Mouse (Mus musculus): ENCODE data around the gene Insl3. TPM values are rescaled to one million over a fixed set of nuclear protein-coding genes. Genes with fewer than 3 reads are reported as not detected.

Gene Insl3
- polyA plus RNA-seq, 1 experiment, result 14.5 TPM

DNA sequence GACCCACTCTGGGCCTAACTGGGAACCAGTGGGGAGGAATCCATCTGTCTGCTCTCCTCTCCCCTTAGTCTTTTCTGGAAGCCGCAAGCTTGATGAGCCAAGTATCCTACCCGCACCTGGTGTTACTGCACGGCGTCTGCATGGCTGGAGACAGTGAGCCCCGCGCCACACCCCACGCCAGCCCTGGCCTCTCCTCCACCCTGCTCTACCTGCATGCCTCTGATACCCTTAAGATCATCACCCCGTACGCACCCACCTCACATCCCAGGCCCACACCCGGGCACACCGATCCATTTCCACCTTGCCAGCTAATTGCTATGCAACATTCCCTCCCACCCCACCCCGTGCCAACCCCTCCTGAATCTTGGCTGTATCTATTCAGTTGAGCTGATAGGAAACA is 6.2 kb upstream of the Insl3 start:
- no peak for DNase-seq
- TF ChIP-seq POLR2A (IDR thresholded peaks at IDR 0.05; ENCODE audit: low read depth, low read length) (no peak), CTCF (conservative IDR thresholded peaks at IDR 0.05; ENCODE audit: insufficient read depth, insufficient read length, low read depth, low read length) (no peak)
- Histone ChIP-seq H3K36me3 (ENCODE audit: control insufficient read depth, insufficient read depth, low read length) (no peaks in the 10 kb centered on the region), H3K4me1 (ENCODE audit: control insufficient read depth, insufficient read depth, low read length) (no peaks in the 10 kb centered on the region), H3K4me3 (ENCODE audit: insufficient read depth, low read depth, low read length) (no peak overlapping the region), H3K27me3 (replicated peaks; ENCODE audit: control insufficient read depth, insufficient read depth, low read length) (no peaks in the 10 kb centered on the region), H3K27ac (ENCODE audit: insufficient read depth, low read depth, low read length) (no peak overlapping the region)
- 83% methylated on average over 12 of the region's 12 CpGs for WGBS

DNA sequence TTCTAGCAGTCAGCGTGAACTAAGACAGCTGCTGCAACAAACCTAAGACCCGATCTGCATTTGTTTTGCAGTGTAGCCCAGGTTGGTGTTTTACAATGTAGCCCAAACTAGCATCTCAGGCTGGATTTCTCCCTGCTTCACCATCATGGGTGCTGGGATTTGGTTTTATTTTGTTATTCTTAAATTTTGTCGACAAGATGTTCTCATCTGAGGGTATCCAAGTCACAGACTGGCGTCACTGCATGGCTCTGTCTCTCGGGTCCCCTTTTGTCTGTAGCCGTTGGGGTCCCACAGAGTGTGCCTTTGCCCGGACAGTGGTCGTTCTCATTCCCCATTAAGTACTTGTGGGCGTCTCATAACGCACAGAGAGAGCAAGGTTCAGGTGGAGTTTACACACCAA is 4.3 kb upstream of the Insl3 start:
- Histone ChIP-seq H3K4me1 (ENCODE audit: control insufficient read depth, insufficient read depth, low read length) (no peaks in the 10 kb centered on the region), H3K4me3 (ENCODE audit: insufficient read depth, low read depth, low read length) (no peak overlapping the region), H3K27ac (ENCODE audit: insufficient read depth, low read depth, low read length) (no peak overlapping the region), H3K36me3 (ENCODE audit: control insufficient read depth, insufficient read depth, low read length) (no peaks in the 10 kb centered on the region), H3K27me3 (replicated peaks; ENCODE audit: control insufficient read depth, insufficient read depth, low read length) (no peaks in the 10 kb centered on the region)
- TF ChIP-seq POLR2A (IDR thresholded peaks at IDR 0.05; ENCODE audit: low read depth, low read length), result no peak
- no peak for TF ChIP-seq CTCF (conservative IDR thresholded peaks at IDR 0.05; ENCODE audit: insufficient read depth, insufficient read length, low read depth, low read length)
- 41% methylated on average over 10 of the region's 10 CpGs for WGBS
- no peak for DNase-seq

DNA sequence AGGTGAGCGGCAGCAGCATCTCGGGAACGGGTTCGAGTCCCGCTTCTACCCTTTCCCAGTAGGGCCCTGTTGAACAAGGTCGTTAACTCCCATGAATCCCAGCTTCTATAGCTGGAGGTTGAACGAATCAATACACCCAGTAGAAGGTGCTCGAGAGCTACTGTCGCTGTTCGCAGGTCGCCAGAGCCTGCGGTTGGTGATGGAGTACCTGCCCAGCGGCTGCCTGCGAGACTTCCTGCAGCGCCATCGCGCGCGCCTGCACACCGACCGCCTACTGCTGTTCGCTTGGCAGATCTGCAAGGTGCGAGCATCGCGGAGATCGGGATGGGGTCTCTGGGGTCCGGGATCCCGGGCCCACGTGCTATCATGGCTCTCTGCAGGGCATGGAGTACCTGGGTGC is 3.4 kb upstream of the Insl3 start:
- Histone ChIP-seq H3K27me3 (replicated peaks; ENCODE audit: control insufficient read depth, insufficient read depth, low read length) (no peaks in the 10 kb centered on the region), H3K36me3 (ENCODE audit: control insufficient read depth, insufficient read depth, low read length) (no peaks in the 10 kb centered on the region), H3K4me1 (ENCODE audit: control insufficient read depth, insufficient read depth, low read length) (no peaks in the 10 kb centered on the region), H3K27ac (ENCODE audit: insufficient read depth, low read depth, low read length) (no peak overlapping the region), H3K4me3 (ENCODE audit: insufficient read depth, low read depth, low read length) (no peak overlapping the region)
- 25% methylated on average over 29 of the region's 29 CpGs for WGBS
- no peak for DNase-seq
- no peak for TF ChIP-seq CTCF (conservative IDR thresholded peaks at IDR 0.05; ENCODE audit: insufficient read depth, insufficient read length, low read depth, low read length)
- no peak for TF ChIP-seq POLR2A (IDR thresholded peaks at IDR 0.05; ENCODE audit: low read depth, low read length)

DNA sequence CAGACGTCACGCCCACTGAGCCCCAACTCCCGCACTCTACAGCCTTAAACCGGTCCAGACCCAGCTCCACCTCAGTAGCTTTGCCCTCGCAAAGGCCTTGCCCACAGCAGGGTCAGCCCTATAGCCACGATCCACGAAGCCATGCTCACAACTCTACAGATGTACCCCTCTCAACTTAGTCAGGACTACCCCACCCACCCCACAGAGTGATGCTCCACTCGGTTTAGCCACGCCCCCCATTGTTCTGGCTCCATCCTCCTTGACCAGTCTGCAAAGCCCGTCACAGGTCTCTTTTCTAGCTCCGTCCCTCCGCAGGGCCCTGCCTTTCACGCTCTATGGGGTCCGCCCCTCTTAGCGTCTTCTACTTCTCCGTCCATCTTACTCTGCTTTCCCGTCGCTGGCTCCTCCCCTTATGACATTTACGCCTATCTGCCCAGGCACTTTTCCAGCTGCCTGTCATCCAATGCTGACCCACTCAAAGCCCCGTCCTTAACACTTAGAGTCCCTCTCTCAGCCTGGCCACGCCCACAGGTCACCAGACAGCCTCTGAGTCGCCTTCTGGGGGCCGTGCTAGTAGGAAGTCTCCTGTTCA is 2.8 kb upstream of the Insl3 start:
- DNase-seq, result no peak
- no peak overlapping the region for H3K27ac ChIP-seq (ENCODE audit: insufficient read depth, low read depth, low read length)
- no peaks in the 10 kb centered on the region for H3K36me3 ChIP-seq (ENCODE audit: control insufficient read depth, insufficient read depth, low read length)
- TF ChIP-seq POLR2A (IDR thresholded peaks at IDR 0.05; ENCODE audit: low read depth, low read length), result no peak
- TF ChIP-seq CTCF (conservative IDR thresholded peaks at IDR 0.05; ENCODE audit: insufficient read depth, insufficient read length, low read depth, low read length), result no peak
- H3K4me1 ChIP-seq (ENCODE audit: control insufficient read depth, insufficient read depth, low read length), result no peaks in the 10 kb centered on the region
- H3K4me3 ChIP-seq (ENCODE audit: insufficient read depth, low read depth, low read length), result no peak overlapping the region
- no peaks in the 10 kb centered on the region for H3K27me3 ChIP-seq (replicated peaks; ENCODE audit: control insufficient read depth, insufficient read depth, low read length)
- 17% methylated on average over 23 of the region's 23 CpGs for WGBS

DNA sequence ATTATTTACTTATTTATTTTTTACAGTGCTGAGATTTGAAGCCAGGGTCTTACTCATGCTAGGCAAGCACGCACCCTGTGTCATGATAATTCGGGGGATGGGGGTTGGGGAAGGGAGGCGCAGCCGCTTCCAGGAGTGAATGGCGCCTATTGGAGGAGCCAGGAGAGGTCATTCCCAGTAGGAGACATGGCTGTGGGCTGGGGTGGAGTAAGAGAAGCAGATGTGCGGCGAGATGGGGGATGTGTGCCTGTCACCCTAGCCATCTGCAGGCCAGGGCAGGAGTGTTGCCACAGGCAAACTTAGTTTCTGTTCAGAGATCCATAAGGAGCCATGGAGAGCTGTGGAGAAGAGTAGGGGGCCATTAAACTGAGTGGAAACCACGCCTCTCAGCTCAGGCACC is 1.4 kb upstream of the Insl3 start:
- Histone ChIP-seq H3K36me3 (ENCODE audit: control insufficient read depth, insufficient read depth, low read length) (no peaks in the 10 kb centered on the region), H3K4me3 (ENCODE audit: insufficient read depth, low read depth, low read length) (no peak overlapping the region), H3K4me1 (ENCODE audit: control insufficient read depth, insufficient read depth, low read length) (no peaks in the 10 kb centered on the region), H3K27me3 (replicated peaks; ENCODE audit: control insufficient read depth, insufficient read depth, low read length) (no peaks in the 10 kb centered on the region), H3K27ac (ENCODE audit: insufficient read depth, low read depth, low read length) (no peak overlapping the region)
- WGBS, result 25% methylated on average over 8 of the region's 8 CpGs
- no peak for DNase-seq
- no peak for TF ChIP-seq CTCF (conservative IDR thresholded peaks at IDR 0.05; ENCODE audit: insufficient read depth, insufficient read length, low read depth, low read length)
- TF ChIP-seq POLR2A (IDR thresholded peaks at IDR 0.05; ENCODE audit: low read depth, low read length), result no peak

DNA sequence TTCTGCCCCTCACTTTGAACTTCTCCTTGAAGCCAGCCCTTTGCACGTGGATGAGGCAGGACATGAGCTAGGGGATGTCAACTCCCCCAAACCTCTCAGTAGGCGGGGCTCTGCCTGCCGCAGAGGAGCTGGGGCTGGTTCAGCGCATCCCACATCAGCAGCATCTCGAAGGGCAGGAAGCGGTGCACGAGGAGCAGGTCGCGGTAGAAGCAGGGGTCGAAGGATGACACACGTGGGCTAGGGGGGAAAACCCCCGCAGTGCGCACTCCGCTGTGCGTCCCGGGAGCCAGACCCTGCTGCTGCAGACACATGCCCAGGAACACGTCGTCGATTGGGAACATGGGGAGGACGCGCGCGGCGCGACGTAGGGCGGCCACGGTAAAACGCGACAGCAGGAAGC is 3.5 kb downstream of the Insl3 start:
- H3K4me1 ChIP-seq (ENCODE audit: control insufficient read depth, insufficient read depth, low read length), result no peaks in the 10 kb centered on the region
- no peak overlapping the region for H3K4me3 ChIP-seq (ENCODE audit: insufficient read depth, low read depth, low read length)
- DNase-seq, result no peak
- H3K36me3 ChIP-seq (ENCODE audit: control insufficient read depth, insufficient read depth, low read length), result no peaks in the 10 kb centered on the region
- WGBS, result 18% methylated on average over 30 of the region's 30 CpGs
- H3K27me3 ChIP-seq (replicated peaks; ENCODE audit: control insufficient read depth, insufficient read depth, low read length), result no peaks in the 10 kb centered on the region
- no peak overlapping the region for H3K27ac ChIP-seq (ENCODE audit: insufficient read depth, low read depth, low read length)
- no peak for TF ChIP-seq CTCF (conservative IDR thresholded peaks at IDR 0.05; ENCODE audit: insufficient read depth, insufficient read length, low read depth, low read length)
- no peak for TF ChIP-seq POLR2A (IDR thresholded peaks at IDR 0.05; ENCODE audit: low read depth, low read length)

DNA sequence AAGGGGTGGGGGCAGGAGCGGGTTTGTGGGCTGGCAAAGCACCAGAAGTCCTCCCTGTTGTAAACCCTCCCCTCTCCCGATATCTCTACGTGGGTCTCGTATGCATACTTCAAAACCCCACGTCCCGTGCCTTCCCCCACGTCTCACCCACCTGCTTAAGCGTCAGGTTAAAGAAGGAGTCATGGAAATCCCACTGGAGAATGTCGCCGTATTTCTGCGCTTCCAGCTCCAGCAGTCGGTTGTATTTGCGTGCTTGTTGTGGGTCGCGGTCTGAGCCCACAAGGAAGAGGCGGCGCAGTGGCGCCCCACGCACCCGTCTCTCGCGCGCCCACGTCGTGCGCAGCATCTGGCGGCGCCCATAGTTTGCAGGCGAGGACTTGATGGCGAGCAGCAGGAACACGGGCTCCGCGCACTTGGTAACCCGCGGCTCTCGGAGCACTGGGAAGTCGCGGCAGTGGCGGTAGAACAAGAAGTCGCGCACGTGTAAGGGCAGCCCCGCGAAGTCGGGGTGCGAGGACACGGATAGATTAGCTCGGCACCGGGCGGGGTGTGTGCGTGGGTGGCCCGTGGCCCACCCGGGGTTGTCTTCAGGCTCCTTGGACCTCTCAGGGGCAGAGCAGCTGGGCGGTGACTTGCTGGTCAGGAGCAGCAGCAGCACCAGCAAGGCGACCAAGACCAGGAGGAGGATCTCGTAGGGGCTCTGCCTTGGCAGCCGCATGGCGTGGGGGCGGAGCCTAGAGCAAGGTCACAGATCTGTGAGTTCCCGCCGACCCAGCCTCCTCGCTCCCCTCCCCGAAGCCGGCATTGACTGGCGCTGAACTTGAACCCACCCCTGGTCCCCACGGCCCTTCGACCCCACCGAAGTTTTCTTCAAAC is 4.4 kb downstream of the Insl3 start:
- DNase-seq, result no peak
- H3K4me1 ChIP-seq (ENCODE audit: control insufficient read depth, insufficient read depth, low read length), result no peaks in the 10 kb centered on the region
- TF ChIP-seq CTCF (conservative IDR thresholded peaks at IDR 0.05; ENCODE audit: insufficient read depth, insufficient read length, low read depth, low read length), result no peak
- no peak for TF ChIP-seq POLR2A (IDR thresholded peaks at IDR 0.05; ENCODE audit: low read depth, low read length)
- no peak overlapping the region for H3K27ac ChIP-seq (ENCODE audit: insufficient read depth, low read depth, low read length)
- WGBS, result 19% methylated on average over 68 of the region's 68 CpGs
- H3K4me3 ChIP-seq (ENCODE audit: insufficient read depth, low read depth, low read length), result no peak overlapping the region
- no peaks in the 10 kb centered on the region for H3K36me3 ChIP-seq (ENCODE audit: control insufficient read depth, insufficient read depth, low read length)
- no peaks in the 10 kb centered on the region for H3K27me3 ChIP-seq (replicated peaks; ENCODE audit: control insufficient read depth, insufficient read depth, low read length)

All from kidney, adult 2 months (tissue).